Mouse (Mus musculus): ENCODE results near the gene Olfr1331. TPM values are rescaled to one million over a fixed set of nuclear protein-coding genes. Genes with fewer than 3 reads are reported as not detected.

Gene Olfr1331
- not detected in 2 replicates for total RNA-seq (2014; rRNA removed)
- polyA plus RNA-seq (2015; fragmentation: Nextera tagmentation; extraction: Ambion mirVana) = not detected in 2 replicates

DNA sequence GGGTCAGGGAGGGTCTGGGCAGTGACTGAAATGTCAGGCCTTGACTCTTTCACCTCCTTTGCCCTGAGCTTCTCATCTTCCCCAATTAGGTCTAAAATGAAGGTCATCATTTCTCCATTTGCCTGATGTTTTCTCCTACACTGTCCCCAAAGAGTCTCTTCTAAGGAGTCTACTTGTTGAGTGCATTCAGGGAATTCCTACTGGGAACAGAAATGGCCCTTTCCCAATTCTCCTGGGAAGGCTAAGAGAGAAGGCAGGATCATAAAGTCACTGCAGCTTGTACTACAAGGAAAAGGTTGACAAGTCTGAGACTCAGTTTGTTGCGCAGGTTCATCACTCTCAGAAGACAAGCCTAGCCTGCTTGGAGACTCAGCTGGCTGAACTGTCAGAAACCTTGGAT, at the start of gene Olfr1331:
Gene Olfr1331, plus strand, starts transcription at position 301 of the 400 bp plus-strand sequence.
- 97% methylated on average over 1 of the region's 1 CpGs for WGBS
- no peak for TF ChIP-seq CTCF (IDR thresholded peaks at IDR 0.05; ENCODE audit: low read depth)

DNA sequence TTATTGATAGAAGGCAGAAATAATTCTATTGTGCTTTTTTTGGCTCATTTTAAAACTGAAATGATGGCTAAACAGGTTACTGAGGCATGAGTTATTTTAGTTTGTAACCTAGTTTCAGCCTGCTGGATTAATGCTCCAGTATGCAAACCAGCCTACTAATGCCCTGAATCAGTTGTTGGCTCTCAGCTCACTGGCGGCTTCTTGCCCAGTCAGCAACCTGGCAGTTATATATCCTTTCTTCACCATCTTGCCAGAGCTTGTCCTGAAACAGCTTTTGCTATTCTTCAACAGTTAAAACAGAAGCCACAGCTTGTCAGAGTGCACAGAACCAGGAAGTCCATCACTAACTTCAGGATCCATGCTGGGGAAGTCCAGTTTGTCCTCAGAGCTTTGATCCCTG, 45.5 kb upstream of the Olfr1331 start:
- no peak overlapping the region for H3K27ac ChIP-seq
- no peak overlapping the region for H3K4me3 ChIP-seq (ENCODE audit: low read length)
- no peaks in the 10 kb centered on the region for H3K27me3 ChIP-seq (ENCODE audit: insufficient read depth, low read length)
- no peaks in the 10 kb centered on the region for H3K9me3 ChIP-seq (ENCODE audit: low read length)
- no peak for DNase-seq (ENCODE audit: low spot score)
- TF ChIP-seq CTCF (IDR thresholded peaks at IDR 0.05; ENCODE audit: low read depth) = no peak
- H3K4me2 ChIP-seq (ENCODE audit: low read depth, low read length) = no peak overlapping the region
- no peaks in the 10 kb centered on the region for H3K4me1 ChIP-seq (ENCODE audit: insufficient read depth, low read length)
- ATAC-seq = no peak
- 63% methylated on average over 1 of the region's 1 CpGs for WGBS
- no peaks in the 10 kb centered on the region for H3K36me3 ChIP-seq (ENCODE audit: insufficient read depth, low read length)
- no peak overlapping the region for H3K9ac ChIP-seq (replicated peaks; ENCODE audit: low read length)

More for the DNA sequence above, at the start of gene Olfr1331:
- H3K36me3 ChIP-seq (ENCODE audit: insufficient read depth, low read length) = no peaks in the 10 kb centered on the region
- no peaks in the 10 kb centered on the region for H3K4me1 ChIP-seq (ENCODE audit: insufficient read depth, low read length)
- H3K9ac ChIP-seq (replicated peaks; ENCODE audit: low read length) = no peak within 1 kb of the TSS
- ATAC-seq = no peak
- DNase-seq (ENCODE audit: low spot score) = no peak
- no peaks in the 10 kb centered on the region for H3K9me3 ChIP-seq (ENCODE audit: low read length)
- no peak within 1 kb of the TSS for H3K4me2 ChIP-seq (ENCODE audit: low read depth, low read length)
- no peak within 1 kb of the TSS for H3K4me3 ChIP-seq (ENCODE audit: low read length)
- H3K27ac ChIP-seq = no peak within 1 kb of the TSS
- no peaks in the 10 kb centered on the region for H3K27me3 ChIP-seq (ENCODE audit: insufficient read depth, low read length)

DNA sequence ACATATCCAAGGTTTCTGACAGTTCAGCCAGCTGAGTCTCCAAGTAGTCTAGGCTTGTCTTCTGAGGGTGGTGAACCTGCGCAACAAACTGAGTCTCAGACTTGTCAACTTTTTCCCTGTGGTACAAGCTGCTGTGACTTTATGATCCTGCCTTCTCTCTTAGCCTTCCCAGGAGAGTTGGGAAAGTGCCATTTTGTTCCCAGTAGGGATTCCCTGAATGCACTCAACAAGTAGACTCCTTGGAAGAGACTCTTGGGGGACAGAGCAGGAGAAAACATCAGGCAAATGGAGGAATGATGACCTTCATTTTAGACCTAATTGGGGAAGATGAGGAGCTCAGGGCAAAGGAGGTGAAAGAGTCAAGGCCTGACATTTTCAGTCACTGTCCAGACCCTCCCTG, 28.3 kb upstream of the Olfr1331 start, which contains the start of gene Olfr1333:
Gene Olfr1333, minus strand, starts transcription at position 101 of the 400 bp plus-strand sequence.
- DNase-seq (ENCODE audit: low spot score) = no peak
- Histone ChIP-seq H3K4me2 (ENCODE audit: low read depth, low read length) (no peak within 1 kb of the TSS), H3K4me1 (ENCODE audit: insufficient read depth, low read length) (no peaks in the 10 kb centered on the region), H3K36me3 (ENCODE audit: insufficient read depth, low read length) (no peaks in the 10 kb centered on the region), H3K27me3 (ENCODE audit: insufficient read depth, low read length) (no peaks in the 10 kb centered on the region), H3K27ac (no peak within 1 kb of the TSS), H3K9ac (replicated peaks; ENCODE audit: low read length) (no peak within 1 kb of the TSS), H3K9me3 (ENCODE audit: low read length) (no peaks in the 10 kb centered on the region), H3K4me3 (ENCODE audit: low read length) (no peak within 1 kb of the TSS)
- no peak for ATAC-seq
- WGBS = 100% methylated on average over 1 of the region's 1 CpGs
- TF ChIP-seq CTCF (IDR thresholded peaks at IDR 0.05; ENCODE audit: low read depth) = no peak

DNA sequence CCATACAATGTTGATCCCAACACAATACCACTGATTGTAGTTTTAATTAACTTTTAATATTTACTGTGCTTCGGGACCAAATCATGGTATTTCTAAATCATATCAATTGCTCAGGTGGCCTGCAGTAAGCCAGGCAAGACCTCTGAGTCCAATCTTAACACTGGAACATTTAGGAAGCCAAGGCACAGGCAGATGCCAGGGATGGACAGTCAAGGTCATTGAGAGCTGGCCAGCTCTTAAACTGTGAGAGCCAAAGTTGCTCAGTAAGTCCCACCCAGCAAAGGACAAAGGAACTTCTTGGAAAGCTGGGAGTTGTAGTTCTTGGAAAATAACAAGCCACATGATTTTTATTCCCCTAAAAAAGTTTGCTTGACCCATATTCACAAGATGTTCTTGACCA, 2.7 kb upstream of the Olfr1331 start:
- Histone ChIP-seq H3K36me3 (ENCODE audit: insufficient read depth, low read length) (no peaks in the 10 kb centered on the region), H3K9ac (replicated peaks; ENCODE audit: low read length) (no peak overlapping the region), H3K4me3 (ENCODE audit: low read length) (no peak overlapping the region), H3K4me1 (ENCODE audit: insufficient read depth, low read length) (no peaks in the 10 kb centered on the region), H3K27ac (no peak overlapping the region), H3K9me3 (ENCODE audit: low read length) (no peaks in the 10 kb centered on the region), H3K27me3 (ENCODE audit: insufficient read depth, low read length) (no peaks in the 10 kb centered on the region), H3K4me2 (ENCODE audit: low read depth, low read length) (no peak overlapping the region)
- no peak for ATAC-seq
- TF ChIP-seq CTCF (IDR thresholded peaks at IDR 0.05; ENCODE audit: low read depth) = no peak
- WGBS = 83% methylated on average over 1 of the region's 1 CpGs
- no peak for DNase-seq (ENCODE audit: low spot score)

DNA sequence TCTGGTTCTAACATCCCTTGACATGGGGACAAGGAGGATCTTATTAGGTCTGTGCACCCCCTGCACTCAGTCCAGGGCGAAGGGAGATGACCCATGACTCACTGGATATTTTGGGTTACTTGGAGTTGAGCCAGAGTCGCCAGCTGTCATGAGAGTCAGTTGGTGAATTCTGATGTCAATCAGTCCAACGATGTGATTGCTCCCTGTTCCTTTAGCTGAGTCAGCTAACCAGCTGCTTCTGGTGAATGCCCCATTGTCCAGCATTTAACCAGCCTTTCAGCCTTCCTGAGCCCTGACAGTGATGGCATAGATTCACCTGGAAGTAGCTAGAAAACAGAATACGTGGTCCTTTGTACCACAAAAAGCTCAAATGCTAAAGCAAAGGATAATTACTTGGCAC, 1.7 kb upstream of the Olfr1331 start:
- WGBS = 42% methylated on average over 4 of the region's 4 CpGs
- Histone ChIP-seq H3K27me3 (ENCODE audit: insufficient read depth, low read length) (no peaks in the 10 kb centered on the region), H3K27ac (no peak overlapping the region), H3K9me3 (ENCODE audit: low read length) (no peaks in the 10 kb centered on the region), H3K4me1 (ENCODE audit: insufficient read depth, low read length) (no peaks in the 10 kb centered on the region), H3K4me3 (ENCODE audit: low read length) (no peak overlapping the region), H3K9ac (replicated peaks; ENCODE audit: low read length) (no peak overlapping the region), H3K4me2 (ENCODE audit: low read depth, low read length) (no peak overlapping the region), H3K36me3 (ENCODE audit: insufficient read depth, low read length) (no peaks in the 10 kb centered on the region)
- ATAC-seq (no peak), DNase-seq (ENCODE audit: low spot score) (peak; percentile 3)
- no peak for TF ChIP-seq CTCF (IDR thresholded peaks at IDR 0.05; ENCODE audit: low read depth)

DNA sequence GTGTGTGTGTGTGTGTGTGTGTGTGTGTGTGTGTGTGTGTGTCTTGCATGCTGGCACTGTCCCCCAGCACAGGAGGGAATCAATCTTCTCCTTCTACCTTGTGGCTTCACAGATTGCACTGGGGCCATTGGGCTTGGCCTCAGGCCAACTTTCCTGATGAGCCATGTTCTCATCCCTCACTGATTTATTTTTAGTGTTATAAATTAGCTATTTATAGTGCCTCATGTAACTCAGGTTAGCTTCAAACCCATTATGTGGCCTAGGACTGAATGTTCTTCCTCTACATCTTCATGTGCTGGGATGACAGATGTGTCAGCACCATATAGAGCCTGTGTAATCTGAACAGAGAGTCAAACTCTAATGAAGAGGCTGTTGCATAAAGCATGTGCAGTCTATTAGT, 3.1 kb downstream of the Olfr1331 start:
- Histone ChIP-seq H3K4me2 (ENCODE audit: low read depth, low read length) (no peak overlapping the region), H3K27ac (no peak overlapping the region), H3K4me3 (ENCODE audit: low read length) (no peak overlapping the region), H3K9me3 (ENCODE audit: low read length) (no peaks in the 10 kb centered on the region), H3K4me1 (ENCODE audit: insufficient read depth, low read length) (no peaks in the 10 kb centered on the region), H3K27me3 (ENCODE audit: insufficient read depth, low read length) (no peaks in the 10 kb centered on the region), H3K9ac (replicated peaks; ENCODE audit: low read length) (no peak overlapping the region), H3K36me3 (ENCODE audit: insufficient read depth, low read length) (no peaks in the 10 kb centered on the region)
- DNase-seq (ENCODE audit: low spot score) (no peak), ATAC-seq (no peak)
- TF ChIP-seq CTCF (IDR thresholded peaks at IDR 0.05; ENCODE audit: low read depth) = no peak

DNA sequence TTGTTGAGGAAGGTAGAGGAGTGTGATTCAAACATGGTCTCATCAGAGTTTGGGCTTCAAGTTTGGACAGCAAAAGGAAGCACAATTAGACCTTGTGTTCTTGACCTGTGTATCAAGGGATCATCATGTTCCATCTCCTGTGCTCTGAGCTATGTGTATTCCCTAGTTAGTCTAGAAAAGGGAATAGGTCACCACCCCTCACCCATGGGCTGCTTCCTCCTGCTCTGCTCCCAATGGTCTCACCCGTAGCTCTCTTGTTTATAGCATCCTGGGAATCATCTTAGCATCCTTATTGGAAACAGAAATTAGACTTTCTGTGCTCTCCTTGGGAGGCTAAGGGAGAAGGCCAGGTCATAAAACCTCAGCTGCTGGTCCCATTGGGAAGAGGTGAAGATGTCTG, 23.8 kb downstream of the Olfr1331 start, which contains the start of gene Olfr1330:
Gene Olfr1330, plus strand, starts transcription at position 301 of the 400 bp plus-strand sequence.
- H3K36me3 ChIP-seq (ENCODE audit: insufficient read depth, low read length) = no peaks in the 10 kb centered on the region

More for the DNA sequence above, 23.8 kb downstream of the Olfr1331 start, which contains the start of gene Olfr1330:
- Histone ChIP-seq H3K4me2 (ENCODE audit: low read depth, low read length) (no peak within 1 kb of the TSS), H3K4me1 (ENCODE audit: insufficient read depth, low read length) (no peaks in the 10 kb centered on the region), H3K9me3 (ENCODE audit: low read length) (no peaks in the 10 kb centered on the region), H3K9ac (replicated peaks; ENCODE audit: low read length) (no peak within 1 kb of the TSS), H3K4me3 (ENCODE audit: low read length) (no peak within 1 kb of the TSS), H3K27me3 (ENCODE audit: insufficient read depth, low read length) (no peaks in the 10 kb centered on the region), H3K27ac (no peak within 1 kb of the TSS)
- TF ChIP-seq CTCF (IDR thresholded peaks at IDR 0.05; ENCODE audit: low read depth) = no peak
- ATAC-seq (no peak), DNase-seq (ENCODE audit: low spot score) (no peak)
- 93% methylated on average over 1 of the region's 1 CpGs for WGBS
